Mouse (Mus musculus): ENCODE data around the gene Egfl7.

- no peak for TF ChIP-seq CTCF (IDR thresholded peaks at IDR 0.05; ENCODE audit: borderline replicate concordance, control insufficient read depth, extremely low read depth, insufficient read depth, low read length, poor library complexity)
- TF ChIP-seq POLR2A (IDR thresholded peaks at IDR 0.05; ENCODE audit: control insufficient read depth, extremely low read depth, insufficient read depth, low read length, poor library complexity) = no peak
These were observed 54.2 kb downstream of the Egfl7 start for GRCm38 (mm10) chr2:26633953-26634530.

Data from thymus, adult 2 months (tissue).